Mouse (Mus musculus) lung, embryonic 14.5 days (tissue): ENCODE data around the gene Adamts8. TPM values are rescaled to one million over a fixed set of nuclear protein-coding genes. Genes with fewer than 3 reads are reported as not detected.
A peak's percentile ranks its signal among the peaks of the same experiment; 100 is the strongest.

ENCODE experiments used
- ATAC-seq: fragments of 200-750 bp; cut with Nextera tagmentation; 2 replicates; pipeline ENCODE4 v1.8.0; 2017; ENCODE audit warnings: mild to moderate bottlenecking, moderate TSS enrichment, moderate library complexity; ENCODE audit not compliant: insufficient read depth
- DNase-seq: peaks from one replicate; pipeline ENCODE4 v3.0.0-alpha.2; 2015
- H3K27ac ChIP-seq: fragments of 300-500 bp; sonication (generic); 2 replicates; pipeline ENCODE4 v1.5.1; 2014; ENCODE audit warnings: low read depth, mild to moderate bottlenecking, moderate library complexity
- H3K27me3 ChIP-seq: fragments of 300-500 bp; sonication (generic); 2 replicates; pipeline ENCODE4 v1.6.1; 2014; ENCODE audit warnings: low read length, control low read depth; ENCODE audit not compliant: insufficient read depth
- H3K36me3 ChIP-seq: fragments of 300-500 bp; sonication (generic); 2 replicates; pipeline ENCODE4 v1.6.1; 2014; ENCODE audit warnings: control low read depth; ENCODE audit not compliant: insufficient read depth
- H3K4me1 ChIP-seq: fragments of 300-500 bp; sonication (generic); 2 replicates; pipeline ENCODE4 v1.6.1; 2014; ENCODE audit warnings: antibody characterized with exemption, control low read depth; ENCODE audit not compliant: insufficient read depth
- H3K4me2 ChIP-seq: fragments of 300-500 bp; sonication (generic); 2 replicates; pipeline ENCODE4 v1.6.1; 2014; ENCODE audit warnings: mild to moderate bottlenecking
- H3K4me3 ChIP-seq: fragments of 300-500 bp; sonication (generic); 2 replicates; pipeline ENCODE4 v1.5.1; 2014; ENCODE audit warnings: low read depth, low read length
- H3K9ac ChIP-seq: fragments of 300-500 bp; sonication (generic); 2 replicates; pipeline ENCODE4 v1.6.1; 2014
- H3K9me3 ChIP-seq: fragments of 300-500 bp; sonication (generic); 2 replicates; pipeline ENCODE4 v1.6.1; 2016; ENCODE audit warnings: low read depth, low read length, control low read depth
- CTCF ChIP-seq: IDR thresholded peaks from 2 replicates; pipeline ENCODE4 v1.5.1; 2016; ENCODE audit warnings: antibody characterized with exemption, low read depth
- WGBS: fragments of 180-500 bp; shearing (Covaris S2); extraction: QIAGEN DNeasy Blood & Tissue Kit; methylation state at CpG from one replicate; pipeline ENCODE4 v1.1.7; 2014; 5-methylcytosine and 5-hydroxymethylcytosine counted together
- polyA plus RNA-seq: library from polyadenylated mRNA; unstranded; fragments of >200 nt; fragmentation: Nextera tagmentation; extraction: Ambion mirVana; gene quantifications from 2 replicates; pipeline ENCODE4 v1.2.1, GENCODE M21; 2014

Adamts8 gene
- polyA plus RNA-seq, result 2.0 and 3.1 TPM in 2 replicates

DNA sequence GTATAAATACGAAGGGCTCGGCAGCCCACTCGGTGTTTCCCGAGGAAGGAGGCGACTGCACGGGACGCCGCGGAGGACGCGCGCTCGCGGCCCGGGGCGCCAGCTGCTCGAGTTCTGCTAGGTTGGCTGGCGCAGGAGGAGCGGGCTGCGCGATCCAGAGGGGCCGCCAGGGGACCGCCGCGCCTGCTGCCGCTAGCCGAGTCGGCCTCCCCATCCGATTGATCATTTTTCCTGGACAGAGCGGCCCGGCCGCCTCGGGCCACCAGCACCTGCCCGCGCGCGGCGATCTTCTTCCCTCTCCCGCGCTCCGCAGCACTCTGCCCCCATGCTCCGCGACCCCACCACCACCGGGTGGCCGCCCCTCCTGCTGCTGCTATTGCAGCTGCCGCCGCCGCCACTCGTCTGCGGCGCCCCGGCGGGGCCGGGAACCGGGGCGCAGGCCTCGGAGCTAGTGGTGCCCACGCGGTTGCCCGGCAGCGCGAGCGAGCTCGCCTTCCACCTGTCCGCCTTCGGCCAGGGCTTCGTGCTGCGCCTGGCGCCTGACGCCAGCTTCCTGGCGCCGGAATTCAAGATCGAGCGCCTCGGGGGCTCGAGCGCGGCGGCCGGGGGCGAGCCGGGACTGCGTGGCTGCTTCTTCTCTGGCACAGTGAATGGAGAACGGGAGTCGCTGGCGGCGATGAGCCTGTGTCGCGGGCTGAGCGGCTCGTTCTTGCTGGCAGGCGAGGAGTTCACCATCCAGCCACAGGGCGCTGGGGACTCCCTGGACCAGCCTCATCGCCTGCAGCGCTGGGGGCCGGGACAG, at the start of gene Adamts8:
Gene Adamts8 (plus strand): TSS at position 51 of the 802 bp plus-strand sequence.
- Histone ChIP-seq H3K4me1 (no peaks in the 10 kb centered on the region), H3K36me3 (no peaks in the 10 kb centered on the region), H3K4me2 (peak within 1 kb of the TSS; percentile 98), H3K27ac (no peak within 1 kb of the TSS), H3K27me3 (peaks cover 65% of the 10 kb centered on the region), H3K4me3 (peak within 1 kb of the TSS; percentile 53), H3K9me3 (no peaks in the 10 kb centered on the region), H3K9ac (peak within 1 kb of the TSS; percentile 49)
- peak; percentile 50 for TF ChIP-seq CTCF
- ATAC-seq (peak; percentile 75), DNase-seq (peak; percentile 78)
- WGBS, result under 1% methylated on average over 91 of the region's 96 CpGs

DNA sequence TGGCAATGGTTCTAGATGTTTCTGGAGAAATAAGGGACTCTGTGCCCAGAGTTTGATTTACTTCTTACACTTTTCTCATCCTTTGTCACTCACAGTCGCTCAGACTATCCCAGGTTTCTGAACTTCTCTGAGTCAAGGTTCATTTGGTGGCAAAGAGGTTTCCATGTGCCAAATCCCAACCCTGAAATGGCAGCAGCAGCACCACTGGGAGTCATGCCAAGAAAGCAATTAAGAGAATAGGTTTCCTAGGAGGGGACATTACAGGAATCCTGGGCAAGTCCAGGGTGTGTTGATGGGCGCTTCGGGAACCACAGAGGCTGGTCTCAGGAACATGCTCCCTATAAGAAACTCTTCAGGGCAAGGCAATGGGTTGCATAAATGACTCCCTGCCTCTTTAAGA, 46.7 kb upstream of the Adamts8 start:
- no peaks in the 10 kb centered on the region; the same call in 1 of the 2 replicates for H3K36me3 ChIP-seq
- DNase-seq, result no peak
- no peak overlapping the region for H3K27ac ChIP-seq
- no peak overlapping the region for H3K9ac ChIP-seq
- no peak overlapping the region for H3K4me3 ChIP-seq
- 78% methylated on average over 3 of the region's 3 CpGs for WGBS
- no peak overlapping the region for H3K4me2 ChIP-seq
- no peak for ATAC-seq
- no peaks in the 10 kb centered on the region for H3K27me3 ChIP-seq
- TF ChIP-seq CTCF, result no peak
- no peaks in the 10 kb centered on the region for H3K4me1 ChIP-seq
- no peaks in the 10 kb centered on the region for H3K9me3 ChIP-seq

DNA sequence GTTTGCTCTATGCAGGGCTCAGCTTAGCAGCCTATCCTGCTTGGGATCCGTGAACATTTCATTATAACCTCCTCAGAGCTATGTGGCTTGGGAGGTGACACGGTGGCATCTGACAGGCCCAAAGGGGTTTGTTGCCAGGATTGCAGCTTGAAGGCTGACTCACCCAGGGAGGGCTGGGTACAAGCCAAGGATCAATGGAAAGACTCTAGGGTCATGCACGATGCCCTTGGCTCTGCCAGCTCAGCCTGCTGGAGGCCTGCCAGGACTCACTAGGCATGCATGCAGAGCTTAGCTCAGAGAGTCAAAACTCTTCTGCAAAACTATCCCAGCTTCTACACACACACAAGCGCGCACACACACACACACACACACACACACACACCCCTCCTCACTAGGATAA, 45.6 kb upstream of the Adamts8 start:
- Histone ChIP-seq H3K4me1 (no peaks in the 10 kb centered on the region), H3K27me3 (no peaks in the 10 kb centered on the region), H3K27ac (peak overlapping the region; percentile 33; the same call in 1 of the 2 replicates), H3K9me3 (no peaks in the 10 kb centered on the region), H3K4me2 (no peak overlapping the region), H3K9ac (no peak overlapping the region), H3K36me3 (no peaks in the 10 kb centered on the region; the same call in 1 of the 2 replicates), H3K4me3 (no peak overlapping the region)
- ATAC-seq (peak; percentile 35; the same call in 1 of the 2 replicates), DNase-seq (peak; percentile 71)
- TF ChIP-seq CTCF, result no peak
- 64% methylated on average over 5 of the region's 5 CpGs for WGBS

- no peak for ATAC-seq
- 79% methylated on average over 2 of the region's 2 CpGs for WGBS
- H3K27me3 ChIP-seq, result no peaks in the 10 kb centered on the region
- H3K27ac ChIP-seq, result peak overlapping the region; percentile 38; the same call in 1 of the 2 replicates
- no peak overlapping the region for H3K4me2 ChIP-seq
- no peak for DNase-seq
- no peaks in the 10 kb centered on the region for H3K9me3 ChIP-seq
- TF ChIP-seq CTCF, result no peak
- H3K9ac ChIP-seq, result no peak overlapping the region
- no peaks in the 10 kb centered on the region for H3K4me1 ChIP-seq
- H3K36me3 ChIP-seq, result no peaks in the 10 kb centered on the region; the same call in 1 of the 2 replicates
- H3K4me3 ChIP-seq, result no peak overlapping the region
These were observed 45.2 kb upstream of the Adamts8 start for GRCm38 (mm10) chr9:30897169-30897568.

GRCm38 (mm10) chr9:30902152-30902551, 40.2 kb upstream of the Adamts8 start:
- no peaks in the 10 kb centered on the region for H3K4me1 ChIP-seq
- no peak overlapping the region for H3K27ac ChIP-seq
- ATAC-seq, result no peak
- no peak overlapping the region for H3K9ac ChIP-seq
- H3K27me3 ChIP-seq, result no peaks in the 10 kb centered on the region
- no peak overlapping the region for H3K4me3 ChIP-seq
- H3K9me3 ChIP-seq, result no peaks in the 10 kb centered on the region
- TF ChIP-seq CTCF, result no peak
- no peak overlapping the region for H3K4me2 ChIP-seq
- no peak for DNase-seq
- no peaks in the 10 kb centered on the region; the same call in 1 of the 2 replicates for H3K36me3 ChIP-seq
- 90% methylated on average over 19 of the region's 19 CpGs for WGBS

DNA sequence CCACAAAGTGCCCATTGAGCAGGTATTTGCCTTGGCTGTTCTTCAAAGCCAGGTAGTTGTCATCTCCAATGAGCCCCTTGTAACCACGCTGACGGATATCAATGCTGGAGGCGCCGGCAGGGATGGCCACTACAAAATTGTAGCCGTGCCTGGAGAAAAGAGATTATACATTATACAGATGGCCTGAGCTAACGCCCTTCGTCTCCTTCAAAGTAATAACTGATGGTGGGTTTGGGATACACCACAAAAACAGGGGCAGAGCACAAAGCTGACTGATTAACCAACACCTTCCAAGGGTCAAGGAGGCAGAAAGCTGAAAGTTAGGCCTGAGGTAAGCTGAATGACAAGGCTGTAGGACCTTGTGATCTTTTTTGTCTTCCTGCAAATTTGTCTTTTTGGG, 39.7 kb upstream of the Adamts8 start:
- Histone ChIP-seq H3K4me2 (no peak overlapping the region), H3K27ac (no peak overlapping the region), H3K4me1 (no peaks in the 10 kb centered on the region), H3K9ac (no peak overlapping the region), H3K27me3 (no peaks in the 10 kb centered on the region), H3K36me3 (no peaks in the 10 kb centered on the region; the same call in 1 of the 2 replicates), H3K9me3 (no peaks in the 10 kb centered on the region), H3K4me3 (no peak overlapping the region)
- ATAC-seq (no peak), DNase-seq (no peak)
- 90% methylated on average over 7 of the region's 7 CpGs for WGBS
- TF ChIP-seq CTCF, result no peak

- no peaks in the 10 kb centered on the region; the same call in 1 of the 2 replicates for H3K36me3 ChIP-seq
These were observed 39.1 kb upstream of the Adamts8 start for GRCm38 (mm10) chr9:30903266-30903665.

More at GRCm38 (mm10) chr9:30903266-30903665, 39.1 kb upstream of the Adamts8 start:
- Histone ChIP-seq H3K4me1 (no peaks in the 10 kb centered on the region), H3K4me3 (no peak overlapping the region), H3K9ac (no peak overlapping the region), H3K9me3 (no peaks in the 10 kb centered on the region), H3K4me2 (no peak overlapping the region), H3K27me3 (no peaks in the 10 kb centered on the region), H3K27ac (no peak overlapping the region)
- WGBS, result 93% methylated on average over 5 of the region's 5 CpGs
- DNase-seq (no peak), ATAC-seq (no peak)
- no peak for TF ChIP-seq CTCF
